16 mouse cellular contexts compared by ENCODE assay signal in genomic region chr16:6180819-6181218, GRCm38 (mm10).
A peak's percentile ranks its signal among the peaks of the same experiment; 100 is the strongest.
DNase-seq lines count a peak whose midpoint lies in the region.
"Had no signal": no experiment of that assay in that cellular context is flagged by ENCODE, and none has a peak within 500 bp of the region (broad histone marks: within the 10 kb centered on the region; RNA-seq: fewer than 3 reads in every experiment).

No protein-coding gene starts in this region.

- intact Hi-C loops in left cerebral cortex, postnatal 4 days (cut with DNase I), result no loop called here
- intact Hi-C loops in left cerebral cortex, postnatal 25 days (cut with DNase I), result no loop called here

- DNase-seq in left cerebral cortex, postnatal 4 days, result peak; percentile 37
- DNase-seq in left cerebral cortex, postnatal 25 days (ENCODE audit: low spot score in 2 of 2), result no peak
- peak; percentile 55 for DNase-seq in cerebellum, adult 11-12 months
- DNase-seq in cerebellum, adult 9-10 months, result peak; percentile 54
- peak; percentile 2 for DNase-seq in mesoderm, embryonic 11.5 days (ENCODE audit: low read depth, low spot score)
- DNase-seq in gastrocnemius, postnatal 25 days, result no peak
- DNase-seq in right cerebral cortex, postnatal 4 days, result no peak
- DNase-seq: adrenal gland, adult 2 months; gastrocnemius, adult 2 months; kidney, adult 18-20 months; kidney, postnatal 4 days; lung, adult 18-20 months; lung, postnatal 10 days; right cerebral cortex, adult 18-20 months; thymus, adult 2 months; thymus, postnatal 4 days had no signal

Comparison
In these comparisons a context has a peak if more than half of its experiments do, and no peak if none do; other contexts are left out.
1. DNase-seq: peak in left cerebral cortex, postnatal 4 days (single experiment), cerebellum, adult 11-12 months (single experiment), cerebellum, adult 9-10 months (single experiment) and mesoderm, embryonic 11.5 days (single experiment); none in left cerebral cortex, postnatal 25 days (0 of 2), gastrocnemius, postnatal 25 days (single experiment) and right cerebral cortex, postnatal 4 days (single experiment).